Mouse (Mus musculus): Measurements from ENCODE around the gene Tyw3.
A peak's percentile ranks its signal among the peaks of the same experiment; 100 is the strongest.

Gene Tyw3

GRCm38 (mm10) chr3:154562192-154562591 is 34.7 kb downstream of the Tyw3 start:
- DNase-seq, result peak; percentile 49

- no peak for DNase-seq
Observed at GRCm38 (mm10) chr3:154551035-154551411, 45.9 kb downstream of the Tyw3 start.

- no peak for DNase-seq
Observed at GRCm38 (mm10) chr3:154550326-154551034, 46.4 kb downstream of the Tyw3 start.

- DNase-seq, result no peak
Observed at GRCm38 (mm10) chr3:154548868-154549301, 48.0 kb downstream of the Tyw3 start.

DNA sequence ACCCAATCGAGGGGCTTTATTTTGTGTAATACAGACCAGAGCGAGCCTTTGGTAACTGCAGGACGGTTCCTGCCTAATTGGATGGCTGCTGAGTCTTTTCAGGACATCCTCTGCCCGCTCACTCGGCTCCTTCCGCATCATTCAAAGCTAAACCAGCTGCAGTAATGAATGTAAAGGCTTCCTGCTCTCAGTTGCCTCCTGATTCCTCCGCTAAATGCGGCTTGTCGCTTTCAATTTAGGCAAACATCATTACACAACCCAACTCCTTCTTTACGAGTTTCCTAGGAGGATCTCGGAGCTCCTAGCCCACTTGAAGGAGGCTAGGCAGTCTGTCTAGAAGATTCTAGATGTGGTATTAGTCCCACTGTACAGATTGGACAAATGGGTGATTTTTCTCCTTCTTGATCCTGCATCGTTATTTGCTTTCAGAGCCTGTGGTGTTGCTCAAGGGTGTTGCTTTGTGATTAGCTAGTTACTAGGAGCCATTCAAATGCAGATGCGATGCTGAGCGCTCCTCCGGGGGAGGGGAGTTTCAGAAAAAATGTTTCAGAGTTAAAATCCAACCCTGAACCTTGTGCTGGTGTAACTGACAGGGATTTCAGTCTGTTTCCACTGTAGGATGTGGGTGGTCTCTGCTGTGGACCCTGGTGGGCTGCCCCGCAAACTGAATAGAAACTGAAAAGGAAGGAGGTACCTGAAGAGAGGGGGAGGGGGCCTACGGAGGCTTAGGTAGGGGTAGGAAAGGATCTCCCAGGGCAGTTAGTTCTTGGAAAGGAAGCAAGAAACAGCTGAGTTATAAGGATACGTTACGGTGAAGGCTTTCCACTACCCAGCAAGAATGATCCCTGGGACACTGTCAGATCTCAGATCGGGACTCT is 49.1 kb downstream of the Tyw3 start:
- no peak for DNase-seq

GRCm38 (mm10) chr3:154546234-154546633 is 50.7 kb downstream of the Tyw3 start:
- DNase-seq, result no peak

DNA sequence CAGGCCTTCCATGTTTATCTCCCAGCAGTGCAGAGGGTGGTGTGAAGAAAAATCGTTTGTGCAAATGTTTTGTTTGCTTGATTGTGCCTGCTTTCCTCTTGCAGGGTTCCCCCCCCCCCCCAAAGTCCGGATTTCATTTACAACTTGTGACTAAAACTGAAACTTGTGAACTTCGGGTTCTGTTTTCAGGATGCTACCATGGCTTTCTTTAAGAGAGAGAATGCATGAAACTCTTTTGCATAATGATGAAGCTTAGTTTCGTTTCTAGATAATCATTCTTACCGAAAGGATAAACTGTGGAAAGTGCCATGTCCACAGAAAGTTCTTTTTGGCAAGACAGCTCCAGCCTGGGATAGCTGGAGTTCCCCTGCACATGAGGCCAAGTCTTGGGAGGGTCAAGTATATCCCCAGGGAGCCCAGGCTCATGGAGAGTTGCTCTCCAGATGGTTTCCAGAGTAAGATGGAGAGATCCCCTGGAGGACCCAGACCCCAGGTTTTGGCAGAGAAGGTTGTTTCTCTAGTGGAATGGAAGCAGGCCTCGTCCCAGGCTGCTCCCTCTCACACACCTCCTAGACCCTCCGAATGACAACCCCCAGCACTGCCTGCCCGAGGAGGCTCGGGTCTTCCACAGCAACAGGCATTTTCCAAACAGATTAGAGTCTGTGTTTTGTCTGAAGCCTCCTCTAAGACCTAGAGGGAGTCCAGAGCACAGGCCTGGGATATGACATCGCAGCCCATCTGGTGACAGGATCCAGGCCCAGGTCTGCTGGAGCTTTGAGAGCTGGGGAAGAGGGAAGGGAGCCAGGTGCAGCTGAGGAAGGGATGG is 56.6 kb downstream of the Tyw3 start:
- no peak for DNase-seq

DNA sequence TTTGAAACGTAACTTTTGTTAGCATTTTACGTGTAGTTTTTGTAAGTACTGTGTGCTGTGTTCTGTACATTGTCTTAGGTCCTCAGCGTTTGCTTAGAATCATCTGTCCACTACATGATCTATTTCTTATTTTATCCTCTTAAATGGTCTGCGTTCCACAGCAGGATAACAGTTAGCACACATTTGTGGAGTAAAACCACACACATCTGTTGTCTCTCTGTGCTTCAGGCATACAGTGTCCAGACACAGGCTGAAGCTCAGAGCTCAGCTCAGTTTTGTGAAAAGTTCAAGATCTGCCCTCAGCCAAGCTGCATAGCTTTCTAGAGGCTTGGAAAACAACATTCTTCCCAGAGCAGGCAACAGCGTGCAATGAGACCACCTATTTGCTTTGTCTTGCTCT is 60.8 kb downstream of the Tyw3 start:
- no peak for DNase-seq

- no peak for DNase-seq
Observed at GRCm38 (mm10) chr3:154533246-154533645, 63.7 kb downstream of the Tyw3 start.

DNA sequence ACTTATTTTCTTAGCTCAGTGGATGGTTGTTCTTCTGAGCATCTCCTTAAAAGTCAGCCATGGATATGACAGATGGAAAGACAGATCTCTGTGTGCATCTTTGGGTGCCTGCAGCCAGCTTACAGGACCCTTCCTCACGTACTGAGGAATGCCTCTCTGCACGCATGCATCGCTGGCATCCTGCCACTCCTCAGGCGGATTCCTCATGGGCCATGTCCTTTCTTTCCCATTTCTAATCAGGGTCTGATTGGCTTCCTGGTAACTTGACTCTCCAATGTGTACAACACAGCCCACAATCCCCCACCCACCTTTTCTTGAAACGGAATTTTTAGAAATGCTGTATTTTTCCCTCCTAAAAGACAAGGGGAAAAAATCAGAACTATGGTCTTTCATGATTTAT is 67.9 kb downstream of the Tyw3 start:
- DNase-seq, result no peak

DNA sequence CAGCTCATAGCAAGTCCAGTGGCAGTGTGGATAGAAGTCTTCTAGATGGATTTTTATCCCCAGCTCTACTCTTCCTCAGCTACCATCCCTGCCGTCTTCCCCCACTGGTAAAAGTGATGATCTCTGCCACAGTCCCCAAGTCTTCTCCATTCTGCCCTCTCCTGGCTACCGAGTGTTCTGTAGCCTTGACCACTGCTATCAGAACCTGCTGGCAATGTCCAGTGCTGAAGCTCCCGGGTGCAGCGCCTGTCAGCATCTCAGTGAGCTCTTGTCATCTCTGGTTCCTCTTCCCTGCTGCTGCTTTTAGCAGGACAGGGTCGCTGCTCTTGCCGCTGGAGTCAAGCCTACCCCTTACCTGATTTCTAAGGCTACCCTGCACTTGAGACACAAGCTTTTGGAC is 70.3 kb downstream of the Tyw3 start:
- no peak for DNase-seq

Measured in kidney, adult 9 months (tissue).